Mouse (Mus musculus) neutrophil, adult 65 days (primary cell): ENCODE measurements around the gene Aco2. TPM values are rescaled to one million over a fixed set of nuclear protein-coding genes. Genes with fewer than 3 reads are reported as not detected.

Source experiments
- total RNA-seq: library from RNA; stranded (reverse); gene quantifications from 2 replicates; pipeline ENCODE4 v1.2.4, GENCODE M21; 2023

Gene Aco2
- 86.1 and 88.3 TPM in 2 replicates for total RNA-seq

GRCm38 (mm10) chr15:81872262-81873136 lies at the start of gene Aco2:
TSS of gene Aco2 (plus strand) at chr15:81872309.

GRCm38 (mm10) chr15:81858517-81859329 lies 13.4 kb upstream of the Aco2 start, which contains the start of gene Tob2:
TSS of gene Tob2 (minus strand) at chr15:81858796.

GRCm38 (mm10) chr15:81871604-81872261 lies 376 bp upstream of the Aco2 start, which contains the start of gene Phf5a:
TSS of gene Phf5a (minus strand) at chr15:81871911.

GRCm38 (mm10) chr15:81925760-81926445 lies 53.8 kb downstream of the Aco2 start, which contains the start of gene Polr3h:
TSS of gene Polr3h (minus strand) at chr15:81926240.

GRCm38 (mm10) chr15:81936679-81937078 lies 64.6 kb downstream of the Aco2 start, which contains the start of gene Csdc2:
TSS of gene Csdc2 (plus strand) at chr15:81936759.

GRCm38 (mm10) chr15:81960171-81961077 lies 88.3 kb downstream of the Aco2 start, which contains the start of gene Pmm1:
TSS of gene Pmm1 (minus strand) at chr15:81960930.

Other genes with a start within 250 kb of the Aco2 start
- gene L3mbtl2, start 208.4 kb upstream of the Aco2 start, total RNA-seq, result 14.1 and 14.4 TPM in 2 replicates
- gene Chadl, start 175.0 kb upstream of the Aco2 start, total RNA-seq, result not detected in 2 replicates
- 6.4 and 8.2 TPM in 2 replicates for gene Zc3h7b, start 127.3 kb upstream of the Aco2 start, total RNA-seq
- gene Rangap1, start 126.8 kb upstream of the Aco2 start, total RNA-seq, result 47.7 and 66.0 TPM in 2 replicates
- gene Tef, start 69.9 kb upstream of the Aco2 start, total RNA-seq, result 5.1 and 7.4 TPM in 2 replicates
- 46.7 and 52.8 TPM in 2 replicates for gene Tob2, start 13.5 kb upstream of the Aco2 start, total RNA-seq
- gene Phf5a, start 398 bp upstream of the Aco2 start, total RNA-seq, result 47.6 and 51.9 TPM in 2 replicates
- 2.7 and 3.4 TPM in 2 replicates for gene Polr3h, start 53.9 kb downstream of the Aco2 start, total RNA-seq
- gene Csdc2, start 64.5 kb downstream of the Aco2 start, total RNA-seq, result not detected in 2 replicates
- 30.3 and 34.9 TPM in 2 replicates for gene Pmm1, start 88.6 kb downstream of the Aco2 start, total RNA-seq
- not detected in 2 replicates for gene 1700029P11Rik, start 108.2 kb downstream of the Aco2 start, total RNA-seq
- gene Xrcc6, start 115.5 kb downstream of the Aco2 start, total RNA-seq, result 15.6 and 15.7 TPM in 2 replicates
- 19.1 and 24.3 TPM in 2 replicates for gene Desi1, start 161.6 kb downstream of the Aco2 start, total RNA-seq
- 37.9 and 39.5 TPM in 2 replicates for gene Snu13, start 175.3 kb downstream of the Aco2 start, total RNA-seq
- gene 4930407I10Rik, start 186.8 kb downstream of the Aco2 start, total RNA-seq, result not detected in 2 replicates
- gene Mei1, start 197.7 kb downstream of the Aco2 start, total RNA-seq, result not detected in 2 replicates